Mouse (Mus musculus) lung, adult 2 months (tissue): ENCODE results near the gene Cdc34b.

Experiments used
- CTCF ChIP-seq: fragments of 200-500 bp; IDR thresholded peaks from 2 replicates; pipeline ENCODE4 v1.5.1; 2011; ENCODE audit warnings: mild to moderate bottlenecking, low read length, control low read depth; ENCODE audit not compliant: insufficient read depth
- POLR2A ChIP-seq: fragments of 200-500 bp; IDR thresholded peaks from 2 replicates; pipeline ENCODE4 v1.6.1; 2011; ENCODE audit warnings: low read depth, mild to moderate bottlenecking, control low read depth, low read length, borderline replicate concordance; ENCODE audit errors: extremely low read depth

- no peak for TF ChIP-seq CTCF
- TF ChIP-seq POLR2A: no peak
Measured at GRCm38 (mm10) chr11:94727306-94727705, 14.3 kb upstream of the Cdc34b start.
